Mouse (Mus musculus) thymus, postnatal 0 days (tissue): ENCODE data around the gene 4933428G20Rik. TPM values are rescaled to one million over a fixed set of nuclear protein-coding genes. Genes with fewer than 3 reads are reported as not detected.
A peak's percentile ranks its signal among the peaks of the same experiment; 100 is the strongest.

Experiments used
- DNase-seq: peaks from one replicate; pipeline ENCODE4 v3.0.0-alpha.2; 2015; ENCODE audit warnings: low spot score
- polyA plus RNA-seq: library from polyadenylated mRNA; unstranded; fragments of >200 nt; fragmentation: Nextera tagmentation; extraction: Ambion mirVana; gene quantifications from 2 replicates; pipeline ENCODE4 v1.2.1, GENCODE M21; 2015

4933428G20Rik gene
- polyA plus RNA-seq, 1 experiment from 2014 or later = 0.09 TPM

DNA sequence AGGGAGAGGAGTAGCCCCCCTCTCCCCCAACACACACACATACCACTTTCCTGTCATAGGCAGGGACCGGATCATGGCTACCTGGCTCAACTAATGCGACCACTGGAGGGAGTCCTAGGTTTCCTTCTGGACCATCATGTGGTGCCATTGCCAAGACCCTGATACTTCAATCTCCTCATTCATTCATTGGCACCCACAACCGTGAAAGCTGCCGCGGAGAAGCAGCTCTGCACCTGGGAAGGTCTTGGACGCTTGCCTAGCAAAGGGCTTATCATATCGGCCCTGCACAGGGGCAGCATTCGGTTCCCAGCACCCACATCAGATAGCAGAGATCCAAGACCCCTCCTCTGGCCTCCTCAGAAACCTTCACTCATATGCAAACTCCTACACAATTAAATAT, 6.2 kb upstream of the 4933428G20Rik start:
- no peak for DNase-seq

DNA sequence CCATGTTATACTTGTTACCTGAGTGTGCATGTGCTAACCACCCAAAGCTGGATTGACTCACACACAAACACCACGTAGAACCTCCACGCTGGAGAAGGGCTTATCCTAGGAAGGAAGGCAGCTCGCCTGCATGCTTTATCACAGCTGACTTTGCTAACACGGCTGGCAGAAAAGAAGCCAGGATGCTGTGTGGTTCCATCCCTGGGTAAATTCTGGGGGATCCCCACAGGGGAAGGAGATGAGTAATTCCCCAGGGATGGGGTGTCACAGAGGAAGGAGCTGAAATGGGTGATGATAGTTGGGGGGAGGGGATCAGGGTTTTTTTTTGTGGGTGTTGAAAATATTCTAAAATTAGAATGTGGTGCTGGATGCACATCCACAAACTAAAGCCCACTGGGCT, 5.6 kb upstream of the 4933428G20Rik start:
- DNase-seq = no peak

DNA sequence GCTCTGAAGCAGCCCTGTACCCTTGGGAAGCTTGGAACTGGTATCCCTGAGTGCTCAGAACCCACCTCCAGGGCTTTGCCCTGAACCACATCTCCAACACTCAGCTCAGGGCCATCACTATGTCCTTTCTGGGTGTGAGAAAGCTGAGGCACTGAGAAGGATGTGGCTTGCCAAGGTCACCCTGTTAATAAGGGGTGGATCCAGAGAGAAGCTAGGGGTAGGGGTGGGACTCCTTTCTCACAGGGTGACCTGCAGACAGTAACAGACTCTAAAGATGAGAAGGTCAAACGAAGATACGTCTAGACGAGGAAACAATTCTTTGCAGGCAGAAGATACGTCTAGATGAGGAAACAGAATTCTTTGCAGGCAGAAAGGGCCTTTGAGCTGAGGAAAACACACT, 2.7 kb upstream of the 4933428G20Rik start:
- DNase-seq = no peak

- DNase-seq = no peak
Measured at GRCm38 (mm10) chr11:97502383-97502782, 2.2 kb upstream of the 4933428G20Rik start.

DNA sequence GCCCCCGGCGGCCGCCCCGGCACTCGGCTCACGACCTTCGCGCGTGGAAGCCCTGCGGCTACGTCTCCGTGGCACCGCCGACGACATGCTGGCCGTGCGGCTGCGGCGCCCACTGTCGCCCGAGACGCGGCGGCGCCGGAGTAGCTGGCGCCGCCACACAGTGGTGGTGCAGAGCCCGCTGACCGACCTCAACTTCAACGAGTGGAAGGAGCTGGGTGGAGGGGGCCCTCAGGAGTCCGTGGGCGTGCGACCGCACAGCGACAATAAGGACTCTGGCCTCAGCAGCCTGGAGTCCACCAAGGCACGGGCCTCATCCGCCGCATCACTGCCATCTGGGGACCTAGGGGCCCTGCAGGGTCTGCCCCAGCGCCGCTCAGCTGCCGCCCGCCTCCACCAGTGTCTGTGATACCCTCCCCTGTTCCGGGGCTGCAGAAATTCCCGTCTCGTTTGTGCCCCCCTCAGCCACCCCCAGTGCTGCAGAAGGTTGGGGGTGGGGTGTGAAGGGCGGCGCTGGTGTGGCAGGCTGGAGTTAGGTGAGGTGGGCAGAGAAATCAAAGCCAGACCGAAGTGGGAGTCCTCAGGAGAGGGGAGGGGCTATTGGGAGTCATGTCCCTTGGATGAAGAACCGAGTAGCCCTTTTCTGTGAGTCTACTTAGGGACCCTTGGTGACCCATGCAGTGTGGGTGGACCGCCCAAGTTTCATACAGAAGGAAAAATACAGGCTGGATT, 744 bp upstream of the 4933428G20Rik start:
- DNase-seq = no peak

GRCm38 (mm10) chr11:97497543-97497942, 2.6 kb downstream of the 4933428G20Rik start:
- DNase-seq = no peak

- no peak for DNase-seq
Measured at GRCm38 (mm10) chr11:97492836-97493235, 7.3 kb downstream of the 4933428G20Rik start.

GRCm38 (mm10) chr11:97491640-97492039, 8.5 kb downstream of the 4933428G20Rik start:
- no peak for DNase-seq

GRCm38 (mm10) chr11:97489589-97490324, 10.4 kb downstream of the 4933428G20Rik start:
- DNase-seq = peak; percentile 87

DNA sequence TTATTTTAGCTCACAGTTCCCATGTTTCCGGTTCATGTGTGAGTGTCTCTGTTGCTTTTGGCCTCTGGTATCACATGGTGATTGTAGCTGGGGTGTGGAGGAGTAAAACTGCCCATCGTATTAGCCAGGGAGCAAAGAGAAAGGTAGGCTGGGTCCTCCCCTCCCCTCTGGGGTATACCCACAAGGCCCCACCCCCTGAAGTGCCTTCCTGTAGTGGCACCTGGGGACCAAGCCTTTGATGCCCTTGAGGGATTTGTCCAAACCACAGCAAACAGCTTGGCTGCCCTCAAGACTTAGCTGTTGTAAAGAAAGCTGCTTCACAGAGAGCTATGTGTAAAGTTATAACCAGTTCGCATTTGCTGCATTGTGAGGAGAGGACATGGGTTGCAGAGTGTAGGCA, 12.5 kb downstream of the 4933428G20Rik start:
- peak; percentile 48 for DNase-seq

GRCm38 (mm10) chr11:97485661-97486060, 14.5 kb downstream of the 4933428G20Rik start:
- no peak for DNase-seq

- no peak for DNase-seq
Measured at GRCm38 (mm10) chr11:97479824-97480223, 20.3 kb downstream of the 4933428G20Rik start.

DNA sequence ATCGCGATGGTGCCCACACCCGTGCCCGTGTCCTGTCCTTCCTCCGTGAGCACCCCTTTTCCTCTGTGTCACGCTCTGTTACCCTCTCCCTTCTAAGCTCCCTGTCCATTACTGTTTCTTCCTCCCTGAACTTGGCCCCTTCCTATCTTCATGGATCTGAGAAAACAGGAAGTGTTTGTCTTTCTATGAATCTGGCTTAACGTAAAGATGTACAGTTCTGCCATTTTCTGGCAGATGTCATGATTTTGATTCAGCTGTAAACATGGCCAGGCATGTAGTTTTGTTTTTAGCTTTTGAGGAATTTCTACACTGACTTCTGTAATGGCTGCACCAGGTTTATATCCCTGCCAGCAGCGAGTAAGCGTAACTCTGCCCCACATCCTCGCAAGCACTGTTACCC, 21.1 kb downstream of the 4933428G20Rik start:
- no peak for DNase-seq

- DNase-seq = no peak
Measured at GRCm38 (mm10) chr11:97478345-97478744, 21.8 kb downstream of the 4933428G20Rik start.

- DNase-seq = no peak
Measured at GRCm38 (mm10) chr11:97477431-97477830, 22.7 kb downstream of the 4933428G20Rik start.

GRCm38 (mm10) chr11:97476334-97477095, 23.6 kb downstream of the 4933428G20Rik start:
- peak; percentile 84 for DNase-seq

- no peak for DNase-seq
Measured at GRCm38 (mm10) chr11:97471276-97471675, 28.9 kb downstream of the 4933428G20Rik start.

DNA sequence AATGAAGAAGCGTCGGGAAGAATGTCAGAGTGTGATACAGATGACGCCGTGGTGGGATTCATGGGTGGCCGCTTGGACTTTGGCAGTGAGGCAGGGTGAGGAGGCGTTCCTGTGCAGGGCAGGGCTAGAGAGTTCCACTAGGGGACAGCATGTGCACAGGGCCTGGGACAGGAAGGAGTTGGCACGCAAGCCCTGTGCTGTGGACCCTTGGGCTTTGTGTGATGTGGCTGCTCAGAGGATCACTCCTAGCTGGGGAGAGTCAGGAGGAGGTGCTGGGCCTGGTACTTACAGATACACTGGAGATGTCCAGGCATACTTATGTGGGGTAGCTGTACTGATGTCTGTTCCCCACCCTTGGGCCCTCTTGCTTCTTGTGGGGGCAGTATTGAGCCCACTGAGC, 30.3 kb downstream of the 4933428G20Rik start:
- no peak for DNase-seq

DNA sequence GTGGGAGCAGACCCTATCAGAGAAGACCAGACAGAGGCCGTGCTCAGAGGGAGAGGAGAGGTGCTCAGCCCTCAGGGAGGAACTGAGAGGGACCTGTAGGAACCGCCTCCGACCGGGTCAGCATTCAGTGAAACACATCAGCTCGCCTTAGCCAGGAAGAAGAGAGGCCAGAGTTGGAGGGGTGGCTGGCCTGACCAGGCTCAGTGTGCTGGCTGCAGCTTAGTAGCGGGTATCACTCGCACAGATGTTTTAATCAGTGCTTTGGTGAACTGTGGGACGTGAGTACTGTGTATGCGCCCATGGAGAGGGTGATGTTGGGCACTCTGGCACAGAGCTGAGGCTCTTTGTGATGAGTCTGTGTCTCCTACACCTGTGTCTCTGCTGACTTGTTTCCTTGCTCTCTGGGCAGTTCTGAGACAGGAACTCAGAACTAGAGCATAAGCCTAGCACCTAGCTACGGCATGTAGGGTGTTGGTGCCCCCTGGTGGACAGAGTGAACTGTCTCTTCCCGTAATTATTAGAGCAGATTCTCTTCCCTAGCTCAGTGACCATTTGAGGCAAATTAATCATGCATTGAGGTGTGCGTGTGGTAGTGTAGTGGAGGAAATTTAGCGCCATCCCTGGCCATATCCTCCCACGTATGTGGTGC, 31.4 kb downstream of the 4933428G20Rik start:
- DNase-seq = peak; percentile 88

DNA sequence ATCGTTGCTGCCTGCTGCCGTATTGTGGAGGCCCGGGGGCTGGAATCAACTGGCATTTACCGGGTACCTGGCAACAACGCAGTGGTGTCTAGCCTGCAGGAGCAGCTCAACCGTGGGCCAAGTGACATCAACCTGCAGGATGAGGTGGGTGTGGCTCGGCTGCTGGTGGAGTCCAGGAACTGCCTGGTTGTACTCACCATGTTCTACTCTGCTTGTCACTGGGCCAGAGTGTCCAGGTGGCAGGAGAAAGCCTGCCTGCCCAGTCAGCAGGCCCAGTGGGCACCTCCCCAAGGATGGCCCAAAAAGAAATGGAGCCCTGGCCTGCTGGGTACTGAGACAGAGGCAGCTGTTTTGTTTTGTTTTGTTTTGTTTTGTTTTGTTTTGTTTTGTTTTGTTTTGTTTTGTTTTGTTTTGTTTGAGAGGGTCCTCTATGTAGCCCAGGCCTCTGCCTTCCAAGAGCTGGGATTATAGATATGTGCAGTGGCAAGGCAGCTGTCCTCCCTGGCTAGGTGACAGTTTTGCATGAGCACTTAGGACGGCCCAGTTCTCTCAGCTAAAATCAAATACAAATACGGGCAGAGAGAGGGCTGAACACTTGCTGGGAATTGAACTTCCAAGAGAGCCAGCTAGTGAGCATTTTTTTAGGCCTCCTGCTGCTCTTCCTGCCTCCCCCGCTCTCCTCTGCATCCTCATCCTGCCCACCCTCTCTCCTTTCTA, 33.5 kb downstream of the 4933428G20Rik start:
- no peak for DNase-seq

- no peak for DNase-seq
Measured at GRCm38 (mm10) chr11:97465957-97466356, 34.2 kb downstream of the 4933428G20Rik start.
